Mouse (Mus musculus) liver, adult (tissue): ENCODE results near the gene Slc46a3.

Experiments used
- GATA4 ChIP-seq: IDR thresholded peaks from 2 replicates; pipeline ENCODE4 v1.6.1; 2014; ENCODE audit warnings: mild to moderate bottlenecking, low read length; ENCODE audit not compliant: insufficient replicate concordance

The Slc46a3 gene

DNA sequence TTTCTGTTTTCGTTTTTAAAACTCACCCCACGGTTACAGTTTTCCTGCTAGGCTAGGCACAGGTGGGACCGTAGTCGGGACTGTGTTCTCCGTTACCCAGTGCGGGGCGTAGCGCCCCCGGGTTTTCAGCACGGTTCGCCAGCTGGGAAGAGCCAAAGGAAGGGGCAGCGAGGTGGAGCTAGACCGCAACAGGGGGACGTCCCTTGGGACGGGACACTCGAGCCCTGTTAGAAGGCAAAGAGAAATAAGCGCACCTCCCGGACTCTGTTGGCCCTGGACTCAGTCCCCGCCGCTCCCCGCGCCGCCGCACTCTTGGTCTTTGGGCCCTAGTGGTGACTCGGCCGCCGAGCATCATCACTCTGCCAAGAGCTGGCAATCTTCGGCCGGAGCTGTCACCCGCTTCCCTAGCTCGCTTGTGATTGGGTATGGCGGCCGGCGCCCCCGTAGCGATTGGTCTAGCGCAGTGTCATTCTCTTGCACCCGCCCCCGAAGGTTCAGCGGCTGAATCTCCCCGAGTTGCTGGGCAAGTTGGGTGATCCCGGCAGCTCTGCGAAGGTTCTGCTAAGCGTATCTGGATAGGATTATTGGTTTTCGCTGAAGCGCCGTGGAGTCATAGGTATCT lies at the start of gene Slc46a3:
TSS of gene Slc46a3 (minus strand) at position 361 of the 622 bp plus-strand sequence.
- TF ChIP-seq GATA4: peak; percentile 26; the same call in 1 of the 2 replicates

DNA sequence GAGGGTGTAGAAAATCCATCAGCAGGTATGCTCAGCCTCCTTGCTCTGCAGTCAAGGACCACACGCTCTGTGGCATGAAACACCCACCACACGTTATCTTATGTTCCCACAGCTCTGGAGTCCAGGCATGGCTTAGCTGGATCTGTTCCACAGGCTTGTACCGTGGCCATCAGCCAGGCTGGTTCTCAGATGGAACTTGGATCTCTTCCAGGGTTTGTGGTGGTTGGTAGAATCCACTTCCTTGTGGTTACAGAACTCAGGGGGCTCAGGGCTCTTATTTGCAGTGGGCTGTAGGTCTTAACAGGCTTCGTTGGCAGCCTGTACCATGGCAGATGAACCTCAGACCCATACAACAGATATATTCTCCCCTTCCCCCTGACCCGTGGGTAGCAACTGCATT lies 44.6 kb upstream of the Slc46a3 start:
- no peak for TF ChIP-seq GATA4

DNA sequence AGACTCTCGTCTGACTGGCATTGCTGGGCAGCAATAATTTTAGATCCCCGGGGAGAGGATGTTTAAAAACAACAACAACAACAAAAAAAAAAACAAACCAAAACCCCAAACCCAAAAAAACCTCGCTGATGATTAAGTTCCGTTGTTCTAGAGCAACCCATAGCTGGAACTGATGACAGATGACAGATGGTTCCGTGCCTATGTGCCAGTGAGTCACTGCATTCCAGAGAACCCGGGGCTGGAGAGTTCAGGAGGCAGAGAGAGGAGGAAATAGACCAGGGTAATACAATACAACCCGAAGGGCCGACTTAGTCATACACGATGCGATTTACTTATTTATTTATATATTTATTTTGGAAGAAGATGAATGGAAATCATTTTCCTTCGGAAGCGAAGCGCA lies 40.5 kb upstream of the Slc46a3 start:
- no peak for TF ChIP-seq GATA4

DNA sequence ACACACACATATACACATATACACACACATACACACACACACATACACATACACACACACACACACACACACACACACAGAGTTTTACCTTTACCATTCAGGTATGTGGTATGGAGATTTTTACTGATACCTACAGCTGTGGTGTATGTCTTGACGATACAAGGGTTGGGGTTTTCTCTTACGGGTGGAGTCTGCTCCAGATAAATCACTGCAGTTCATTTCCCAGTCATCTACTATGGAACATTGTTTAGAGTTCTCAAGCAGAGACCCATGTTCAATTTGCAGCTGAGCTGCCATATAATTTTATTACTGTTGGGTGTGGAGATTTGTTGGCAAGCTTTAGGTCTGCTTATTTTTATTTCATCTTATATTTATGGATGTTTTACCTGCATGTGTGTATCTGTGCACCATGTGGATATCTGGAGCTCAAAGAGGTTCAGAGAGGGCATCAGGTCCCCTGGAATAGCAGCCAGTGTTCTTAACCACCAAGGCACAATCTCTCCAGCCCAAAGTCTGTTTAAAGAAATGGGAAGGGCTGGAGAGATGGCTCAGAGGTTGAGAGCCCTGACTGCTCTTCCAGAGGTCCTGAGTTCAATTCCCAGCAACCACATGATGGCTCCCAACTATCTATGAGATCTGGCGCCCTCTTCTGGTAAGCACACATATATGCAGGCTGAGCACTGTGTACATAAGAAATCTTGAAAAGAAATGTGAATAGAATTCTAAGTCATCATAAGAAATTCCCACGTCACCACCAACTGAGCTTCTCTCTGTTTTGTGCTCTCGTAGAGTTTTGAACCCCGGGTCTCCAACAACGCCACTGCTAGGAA lies 34.3 kb upstream of the Slc46a3 start:
- TF ChIP-seq GATA4: no peak

DNA sequence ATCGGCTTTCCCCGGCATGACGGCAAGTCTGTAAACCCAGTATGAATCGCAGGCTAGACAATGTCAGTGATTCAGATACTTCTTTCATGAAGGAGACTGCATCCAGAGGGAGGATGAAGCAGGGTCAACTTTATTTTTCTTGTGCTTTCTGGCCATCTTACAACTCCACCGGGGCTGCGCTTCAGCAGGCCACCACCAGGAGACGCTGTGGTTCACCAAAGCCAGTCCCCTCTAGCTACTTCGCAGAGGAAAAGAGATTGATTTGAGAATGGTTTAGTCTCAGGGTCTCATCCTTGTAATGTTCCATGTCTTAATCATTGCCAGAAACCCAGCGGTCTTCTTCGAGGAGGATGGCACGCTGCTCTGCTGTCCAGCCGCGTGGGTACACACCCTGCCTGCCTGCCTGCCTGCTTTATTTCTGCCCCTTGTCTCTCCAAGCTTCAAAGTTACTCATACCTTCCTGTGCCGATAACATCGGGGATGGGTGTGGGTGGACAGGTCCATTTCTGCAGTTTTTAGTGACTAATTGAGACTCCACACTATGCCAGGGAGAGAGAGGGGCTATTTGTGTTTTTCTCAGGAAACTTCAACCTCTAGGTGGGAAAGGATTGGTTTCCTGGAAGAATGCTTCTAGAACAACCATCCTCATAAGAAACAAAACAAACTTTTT lies 31.5 kb upstream of the Slc46a3 start:
- TF ChIP-seq GATA4: no peak

DNA sequence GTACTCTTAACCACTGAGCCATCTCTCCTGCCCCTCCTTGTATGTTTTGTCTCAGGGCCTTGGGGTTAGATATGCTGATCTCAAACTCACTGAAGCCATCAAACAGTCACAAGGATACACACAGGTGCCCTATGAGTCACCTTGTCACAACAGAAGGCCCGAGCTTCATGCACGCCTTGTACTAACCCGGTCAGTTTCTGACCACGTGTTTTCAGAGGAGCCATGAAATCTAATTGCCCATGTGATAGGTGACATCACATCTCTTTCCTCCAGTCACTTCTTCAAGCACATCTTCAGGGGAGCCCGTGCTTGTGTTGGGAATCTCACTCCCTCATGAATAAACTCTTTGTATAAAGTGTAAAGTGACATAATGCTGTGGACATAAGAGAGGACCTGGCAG lies 30.0 kb upstream of the Slc46a3 start:
- TF ChIP-seq GATA4: no peak

DNA sequence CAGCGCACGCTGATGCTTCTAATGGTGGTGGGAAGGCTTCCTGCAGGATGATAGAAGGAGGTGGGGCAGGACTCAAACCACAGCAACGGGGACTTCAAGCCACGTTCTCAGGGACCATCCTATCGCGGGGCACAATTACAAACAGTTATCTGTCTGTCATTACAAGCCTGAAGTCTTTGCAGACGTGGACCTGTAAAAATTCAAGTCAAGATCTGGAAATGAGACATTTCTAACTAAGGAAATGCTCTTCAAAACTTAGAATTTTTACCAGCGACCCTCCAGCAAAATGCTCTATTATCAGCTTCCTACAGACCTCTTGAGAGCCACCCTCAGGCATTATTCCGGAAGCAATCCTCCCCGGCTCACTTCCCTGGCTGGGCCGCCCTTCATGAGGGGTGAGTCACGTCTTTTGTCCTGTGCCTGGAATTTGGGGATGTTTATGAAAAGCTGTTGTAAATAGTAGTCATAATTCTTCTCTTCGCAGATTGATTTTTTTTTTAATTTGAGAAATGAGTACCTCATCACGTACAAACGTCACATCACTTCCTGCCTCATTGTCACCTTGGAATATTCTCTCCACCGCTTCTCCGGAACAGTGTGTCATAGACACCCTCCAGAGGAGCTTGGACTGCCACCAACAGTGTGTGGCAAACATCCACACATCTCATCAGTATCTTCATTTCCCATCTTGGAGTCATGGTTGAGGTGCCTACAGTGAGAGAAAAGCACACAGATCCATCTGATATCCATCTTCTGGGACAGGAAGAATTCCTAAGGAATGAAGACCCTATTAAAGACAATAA lies 23.6 kb upstream of the Slc46a3 start:
- TF ChIP-seq GATA4: peak; percentile 70; the same call in 1 of the 2 replicates

DNA sequence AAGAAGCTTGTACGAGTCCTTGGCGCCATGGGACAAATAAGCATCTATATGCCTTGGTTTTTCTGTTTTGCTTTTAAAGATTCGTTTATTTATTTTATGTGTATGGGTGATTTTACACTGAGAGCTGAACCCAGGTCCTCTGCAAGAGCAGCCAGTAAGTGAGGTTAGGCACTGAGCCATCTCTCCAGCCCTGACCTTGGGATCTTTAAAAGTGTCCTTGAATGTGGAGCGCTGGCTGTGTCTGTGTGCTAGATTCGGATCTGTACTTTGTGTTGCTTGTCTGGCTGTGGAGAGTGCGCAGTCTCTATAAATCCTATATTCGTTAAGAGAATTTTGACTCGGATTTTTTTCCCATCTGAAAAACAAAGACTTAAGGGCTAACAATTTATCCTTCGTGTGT lies 21.6 kb upstream of the Slc46a3 start:
- no peak for TF ChIP-seq GATA4

DNA sequence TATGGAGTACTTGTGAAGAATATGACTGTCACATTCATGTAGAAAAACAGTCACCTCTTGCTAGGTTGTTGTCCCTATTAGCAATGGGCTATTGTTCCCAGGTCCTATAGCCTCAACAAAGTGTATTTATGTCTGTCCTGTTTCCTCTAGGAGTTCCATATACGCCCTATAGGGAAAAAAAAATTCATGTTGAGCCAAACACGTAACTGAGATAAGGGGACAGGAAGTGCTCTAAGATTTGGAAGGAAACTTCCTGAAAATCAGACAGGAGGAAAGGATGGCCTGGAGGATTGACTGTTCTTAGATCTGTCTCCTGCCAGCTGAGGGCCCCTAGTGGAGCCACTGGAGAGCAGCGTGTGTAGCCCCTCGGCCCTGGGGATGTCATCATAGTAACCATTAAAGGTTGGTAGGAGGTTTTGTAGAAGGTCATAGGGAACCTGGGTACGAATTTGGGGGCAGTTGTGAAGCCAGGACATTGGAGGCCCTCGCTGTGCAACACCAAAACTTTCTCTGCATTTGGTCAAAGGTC lies 20.5 kb upstream of the Slc46a3 start:
- TF ChIP-seq GATA4: no peak

DNA sequence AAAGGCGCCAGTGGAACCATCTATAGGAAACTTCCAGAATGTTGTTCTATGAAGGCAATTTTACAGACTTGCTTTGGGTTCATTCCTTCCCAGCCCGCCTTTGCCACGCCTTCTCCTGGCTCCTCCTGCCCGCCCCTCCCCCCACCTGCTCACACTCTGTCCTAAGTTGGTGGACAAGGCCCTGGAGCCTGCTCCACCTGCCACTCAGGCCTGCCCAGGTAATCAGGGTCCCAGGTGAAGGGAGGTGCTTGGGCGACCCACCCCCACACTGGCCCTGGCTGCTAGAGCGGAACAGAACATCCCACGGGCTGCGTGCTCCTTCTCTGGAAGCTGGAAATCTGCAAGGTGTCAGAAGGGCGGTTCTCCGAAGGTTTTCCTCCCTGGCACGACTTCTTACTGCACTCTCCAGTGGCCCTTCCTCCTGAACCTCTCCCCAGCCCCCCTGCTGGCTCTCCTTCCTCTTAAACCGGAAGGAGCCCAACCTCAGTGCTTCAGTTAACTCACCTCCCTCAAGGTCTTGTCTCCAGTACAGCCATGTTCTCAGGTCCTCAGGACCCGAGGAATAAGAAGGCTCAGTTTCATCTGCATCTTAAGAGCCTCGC lies 18.7 kb upstream of the Slc46a3 start:
- no peak for TF ChIP-seq GATA4

DNA sequence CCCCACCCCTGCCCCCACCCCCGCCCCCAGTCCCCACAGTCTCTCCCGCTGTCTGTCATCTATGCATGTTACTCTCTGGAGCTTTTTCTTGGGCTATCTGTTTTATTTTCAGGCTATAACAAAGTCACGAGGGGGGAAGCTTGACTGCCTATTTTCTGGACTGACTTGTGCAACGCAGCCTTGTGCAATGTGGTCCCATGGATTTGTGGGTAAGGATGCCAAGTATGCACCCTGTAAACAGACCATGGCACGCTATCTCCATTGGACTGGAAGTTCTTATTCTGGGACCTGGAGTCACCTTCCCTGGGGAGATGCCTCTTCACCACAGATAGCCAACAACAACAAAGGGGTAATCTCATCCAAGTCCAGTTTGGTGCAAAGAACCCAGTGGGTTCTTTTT lies 17.1 kb upstream of the Slc46a3 start:
- TF ChIP-seq GATA4: peak; percentile 55; the same call in 1 of the 2 replicates

DNA sequence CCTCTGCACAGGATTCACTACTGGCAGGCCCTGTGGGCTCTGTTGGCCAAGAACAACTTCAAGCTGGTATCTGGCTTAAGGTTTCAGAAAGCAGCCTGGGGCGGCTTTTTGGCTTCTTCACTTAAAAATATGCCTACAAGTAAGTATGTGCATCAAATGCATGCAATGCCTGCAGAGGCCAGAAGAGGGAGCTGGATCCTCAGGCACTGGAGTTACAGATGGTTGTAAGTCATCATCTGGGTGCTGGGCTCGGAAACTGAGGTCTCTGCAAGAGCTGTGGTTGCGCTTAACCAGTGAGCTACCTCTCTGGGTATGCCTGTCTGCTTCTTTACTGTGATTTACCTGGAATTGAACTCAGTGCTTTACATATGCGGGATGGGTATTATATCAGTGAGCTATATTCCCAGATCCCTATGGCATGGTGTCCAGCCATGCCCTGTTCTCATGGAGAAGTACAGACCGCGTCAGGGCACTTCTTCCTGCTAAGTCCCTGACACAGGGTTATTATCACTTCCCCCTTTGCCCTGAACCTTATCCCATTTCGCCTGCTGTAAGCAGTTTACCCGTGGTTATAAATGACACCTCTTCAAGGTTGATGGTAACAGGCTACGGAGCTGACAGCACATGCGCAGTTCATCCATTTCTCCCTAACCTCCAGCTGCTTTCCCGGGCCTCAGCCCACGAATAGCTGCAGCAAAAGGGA lies 16.3 kb upstream of the Slc46a3 start:
- no peak for TF ChIP-seq GATA4

DNA sequence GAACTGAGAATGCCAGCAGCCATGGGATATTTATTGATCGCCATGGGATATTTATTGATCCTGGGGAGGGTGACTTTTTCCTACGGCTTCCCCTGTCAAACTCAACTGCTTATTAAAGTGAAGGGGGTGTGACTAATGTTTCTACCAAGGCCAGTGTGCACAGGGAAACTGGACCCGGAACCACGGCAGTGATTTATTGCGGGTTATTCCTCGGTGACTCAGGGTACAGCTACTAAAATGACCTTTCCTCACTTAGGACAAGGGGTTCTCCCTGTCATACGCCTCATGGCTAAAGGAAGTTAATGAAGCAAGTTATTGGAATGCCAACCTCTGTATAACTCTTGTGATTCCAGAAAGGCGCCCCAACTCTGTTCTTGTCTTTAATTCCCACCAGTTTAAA lies 13.2 kb upstream of the Slc46a3 start:
- no peak for TF ChIP-seq GATA4

DNA sequence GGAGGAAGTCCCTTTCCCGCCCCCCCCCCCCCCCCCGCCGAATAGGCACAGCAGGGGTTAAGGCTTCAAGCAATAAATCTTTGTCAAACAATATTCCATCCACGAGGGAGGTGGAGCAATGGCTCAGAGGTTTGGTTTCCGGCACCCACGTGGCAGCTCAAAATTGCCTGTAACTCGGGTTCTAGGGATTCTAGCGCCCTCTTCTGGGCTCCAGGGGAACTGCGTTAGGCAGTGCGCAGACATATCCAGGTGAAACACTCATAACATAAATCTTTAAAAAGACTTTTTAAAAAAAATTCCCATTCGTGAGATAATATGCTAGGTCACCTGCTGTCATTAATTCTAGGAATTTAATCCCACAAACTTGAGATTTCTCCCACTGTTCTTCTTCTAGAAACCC lies 12.5 kb upstream of the Slc46a3 start:
- no peak for TF ChIP-seq GATA4
